Mouse (Mus musculus): ENCODE data around the gene Olfr1495.
"Not testable (repeated sequence)": the region's sequence is repeated elsewhere in the genome, so short reads cannot be mapped to it uniquely, and the experiment has no call there.

The Olfr1495 gene

DNA sequence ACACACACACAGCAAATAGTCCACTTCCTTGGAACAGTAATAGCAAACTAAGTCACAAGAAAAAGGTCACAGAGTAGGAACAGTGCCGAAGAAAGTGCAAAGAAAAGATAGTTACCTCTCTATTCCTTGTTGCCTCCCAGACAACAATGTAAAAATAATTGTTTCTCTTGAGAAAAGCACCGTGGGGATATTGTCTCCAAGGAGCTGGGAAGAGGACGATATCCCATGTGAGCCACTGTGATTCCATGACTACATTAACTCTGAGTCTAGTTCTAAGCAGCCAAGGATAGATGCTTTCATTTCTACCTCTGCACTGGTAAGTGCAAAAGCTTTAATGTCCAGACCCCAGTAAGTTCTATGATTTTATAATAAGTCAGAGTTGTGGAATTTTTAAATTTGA, at the start of gene Olfr1495:
TSS of gene Olfr1495 (plus strand) at position 301 of the 400 bp plus-strand sequence.
- DNase-seq = no peak

DNA sequence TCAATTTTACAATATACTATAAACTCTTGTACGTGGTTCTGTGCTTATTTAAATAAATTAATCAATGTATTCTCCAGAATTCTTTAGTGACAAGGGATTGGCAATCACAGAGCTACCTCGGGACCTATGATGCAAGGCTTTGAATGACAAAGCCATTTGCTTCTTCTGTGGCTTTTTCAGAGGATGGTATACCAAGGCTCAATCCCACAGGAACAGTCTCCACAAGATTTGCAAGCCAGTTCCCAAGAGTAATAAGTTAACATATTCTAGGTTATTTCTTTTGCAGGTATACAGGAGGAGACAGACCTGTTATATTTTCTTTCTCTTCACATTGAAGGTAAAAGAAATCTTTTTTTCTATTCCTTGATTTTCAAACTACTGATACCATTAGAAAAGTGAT, 41.4 kb upstream of the Olfr1495 start, which contains the start of gene Olfr1493-ps1:
TSS of gene Olfr1493-ps1 (plus strand) at position 301 of the 400 bp plus-strand sequence.
- no peak for DNase-seq

GRCm38 (mm10) chr19:13739428-13739827, 25.0 kb upstream of the Olfr1495 start, which contains the start of gene Olfr1494:
TSS of gene Olfr1494 (plus strand) at chr19:13739728.
- DNase-seq = no peak

- no peak for DNase-seq
Measured at GRCm38 (mm10) chr19:13749366-13749765, 15.0 kb upstream of the Olfr1495 start.

- no peak for DNase-seq
Measured at GRCm38 (mm10) chr19:13768565-13769276, 4.3 kb downstream of the Olfr1495 start.

DNA sequence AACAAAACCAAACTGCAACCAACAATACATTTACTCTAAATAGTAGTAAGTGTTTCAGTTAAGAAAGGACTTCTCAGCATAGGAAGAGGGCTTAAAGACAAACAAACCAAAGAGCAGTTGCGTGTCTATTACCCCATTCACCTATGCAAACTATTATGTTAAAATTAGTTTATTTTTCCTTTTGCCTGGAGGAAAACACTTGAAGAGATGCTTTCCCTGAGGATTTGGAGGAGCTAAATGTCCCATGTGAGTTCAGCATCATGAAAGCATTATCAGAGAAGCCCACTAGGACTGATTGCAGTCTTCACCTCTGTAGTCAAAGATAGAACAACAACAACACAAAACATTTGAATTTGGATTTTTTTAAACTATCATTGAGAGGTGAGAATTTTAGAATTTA, 13.2 kb downstream of the Olfr1495 start, which contains the start of gene Olfr1496:
TSS of gene Olfr1496 (plus strand) at position 301 of the 400 bp plus-strand sequence.
- DNase-seq = no peak

- no peak for DNase-seq
Measured at GRCm38 (mm10) chr19:13798102-13798501, 33.7 kb downstream of the Olfr1495 start, which contains the start of gene Olfr1497. TSS of gene Olfr1497 (minus strand) at chr19:13798202.

GRCm38 (mm10) chr19:13805486-13805885, 41.1 kb downstream of the Olfr1495 start:
- not testable (repeated sequence) for DNase-seq

DNA sequence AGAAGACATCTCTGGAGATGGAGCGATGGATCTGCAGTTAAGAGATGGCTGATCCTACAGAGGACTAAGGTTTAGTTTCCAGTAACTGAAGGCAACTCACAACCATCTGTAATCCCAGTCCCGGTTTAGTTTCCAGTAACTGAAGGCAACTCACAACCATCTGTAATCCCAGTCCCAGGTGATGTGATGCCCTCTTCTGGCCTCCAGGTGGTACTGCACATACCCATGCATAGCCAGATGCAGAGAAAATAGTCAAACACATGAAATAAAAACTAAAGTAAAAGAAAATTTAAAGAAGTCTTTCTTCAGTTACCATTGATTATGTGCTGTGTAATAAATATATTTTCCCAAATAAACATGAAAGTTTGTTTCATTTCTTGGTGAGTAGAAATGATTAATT, 48.4 kb downstream of the Olfr1495 start:
- no peak for DNase-seq

DNA sequence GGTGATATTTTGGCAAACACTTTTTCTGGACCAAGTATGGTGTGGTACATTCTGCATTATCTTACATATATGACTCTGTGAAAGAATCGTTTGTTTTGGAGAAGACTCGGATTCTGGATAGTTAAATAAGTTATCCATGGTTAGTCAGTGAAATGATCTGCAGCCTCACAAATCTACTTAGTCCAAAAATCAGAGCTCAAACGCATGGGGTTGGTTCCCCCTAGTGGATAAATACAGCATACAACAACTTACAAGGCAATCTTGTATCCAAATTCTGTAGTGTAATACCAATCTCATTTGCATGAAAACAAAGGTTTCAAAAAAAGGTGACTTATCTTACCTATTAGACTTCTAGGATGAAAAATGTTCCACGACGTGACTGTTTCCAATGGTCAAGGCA, 54.4 kb downstream of the Olfr1495 start:
- DNase-seq = no peak

GRCm38 (mm10) chr19:13819347-13819746, 54.9 kb downstream of the Olfr1495 start, which contains the start of gene Olfr1499:
TSS of gene Olfr1499 (minus strand) at chr19:13819447.
- DNase-seq = no peak
